Mouse (Mus musculus): ENCODE data around the gene P2rx1.

GRCm38 (mm10) chr11:73008826-73009225 lies 9.9 kb downstream of the P2rx1 start:
- TF ChIP-seq POLR2A (IDR thresholded peaks at IDR 0.05; ENCODE audit: extremely low read depth, insufficient read depth, low read length) (no peak), CTCF (IDR thresholded peaks at IDR 0.05; ENCODE audit: extremely low read depth, insufficient read depth, low read length) (no peak)
